Mouse (Mus musculus) embryonic facial prominence, embryonic 14.5 days (tissue): ENCODE data around the gene Ccna1. TPM values are rescaled to one million over a fixed set of nuclear protein-coding genes. Genes with fewer than 3 reads are reported as not detected.
A peak's percentile ranks its signal among the peaks of the same experiment; 100 is the strongest.

Source experiments
- ATAC-seq: fragments of 200-750 bp; cut with Nextera tagmentation; 2 replicates; pipeline ENCODE4 v1.8.0; 2017; ENCODE audit warnings: low read depth, moderate number of reproducible peaks, moderate TSS enrichment
- DNase-seq: peaks from one replicate; pipeline ENCODE4 v3.0.0-alpha.2; 2015; ENCODE audit warnings: low spot score
- H3K27ac ChIP-seq: fragments of 300-500 bp; sonication (generic); replicated peaks from 2 replicates; pipeline ENCODE4 v1.5.1; 2014; ENCODE audit warnings: low read depth, mild to moderate bottlenecking, low read length, moderate library complexity
- H3K27me3 ChIP-seq: fragments of 300-500 bp; sonication (generic); replicated peaks from 2 replicates; pipeline ENCODE4 v1.6.1; 2014; ENCODE audit warnings: low read length; ENCODE audit not compliant: control insufficient read depth, insufficient read depth
- H3K36me3 ChIP-seq: fragments of 300-500 bp; sonication (generic); 2 replicates; pipeline ENCODE4 v1.6.1; 2014; ENCODE audit warnings: low read length, mixed read lengths; ENCODE audit not compliant: control insufficient read depth, insufficient read depth
- H3K4me1 ChIP-seq: fragments of 300-500 bp; sonication (generic); 2 replicates; pipeline ENCODE4 v1.6.1; 2014; ENCODE audit warnings: antibody characterized with exemption, low read length; ENCODE audit not compliant: control insufficient read depth, insufficient read depth
- H3K4me2 ChIP-seq: fragments of 300-500 bp; sonication (generic); 2 replicates; pipeline ENCODE4 v1.6.1; 2014; ENCODE audit warnings: low read depth, mild to moderate bottlenecking, low read length, moderate library complexity, mixed read lengths
- H3K4me3 ChIP-seq: fragments of 300-500 bp; sonication (generic); 2 replicates; pipeline ENCODE4 v1.5.1; 2014; ENCODE audit warnings: low read depth, mild to moderate bottlenecking, low read length
- H3K9ac ChIP-seq: fragments of 300-500 bp; sonication (generic); 2 replicates; pipeline ENCODE4 v1.6.1; 2014; ENCODE audit warnings: low read depth, mild to moderate bottlenecking, low read length, moderate library complexity, mixed read lengths
- H3K9me3 ChIP-seq: fragments of 300-500 bp; sonication (generic); 2 replicates; pipeline ENCODE4 v1.6.1; 2016; ENCODE audit warnings: low read length; ENCODE audit not compliant: control insufficient read depth
- WGBS: fragments of 180-500 bp; shearing (Covaris S2); extraction: QIAGEN DNeasy Blood & Tissue Kit; methylation state at CpG from one replicate; pipeline ENCODE4 v1.1.7; 2014; 5-methylcytosine and 5-hydroxymethylcytosine counted together
- polyA plus RNA-seq: library from polyadenylated mRNA; unstranded; fragments of >200 nt; fragmentation: Nextera tagmentation; extraction: Ambion mirVana; gene quantifications from 2 replicates; pipeline ENCODE4 v1.2.1, GENCODE M21; 2014

Ccna1 gene
- polyA plus RNA-seq, result 2.2 and 5.1 TPM in 2 replicates

DNA sequence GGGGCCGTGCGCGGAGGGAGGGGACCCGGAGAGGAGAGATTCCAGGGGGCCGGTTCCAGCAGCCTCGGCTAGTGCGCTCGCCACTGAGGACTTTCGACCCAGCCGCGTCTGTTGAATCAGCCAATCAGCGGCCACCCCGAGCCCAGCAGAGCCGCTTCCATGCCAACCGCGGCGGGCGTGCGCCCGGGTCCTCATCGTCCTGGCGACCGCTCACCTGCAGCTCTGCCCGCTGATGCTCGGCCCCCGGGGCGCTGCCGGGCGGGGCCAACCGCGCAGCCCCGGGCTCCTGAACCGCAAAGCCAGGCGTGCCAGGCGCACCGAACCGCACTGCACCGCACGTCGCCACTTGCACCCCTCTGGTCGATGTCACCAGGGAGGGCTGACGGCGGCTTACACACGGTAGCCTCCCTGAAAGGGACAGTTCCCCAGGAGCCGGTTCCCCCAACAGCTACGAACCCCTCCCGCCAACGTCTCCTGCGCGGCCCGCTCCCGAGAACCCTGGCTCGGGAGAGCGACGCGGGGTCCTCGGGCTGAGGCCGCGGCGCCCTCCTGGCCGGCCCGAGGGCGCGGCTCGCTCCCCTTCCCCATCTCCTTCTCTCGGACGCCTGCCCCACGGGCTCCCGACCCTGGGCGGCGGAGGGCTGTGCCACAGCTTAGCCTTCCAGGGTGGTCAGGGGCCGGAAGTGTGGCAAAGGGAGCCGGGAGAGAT lies at the start of gene Ccna1:
TSS of gene Ccna1 (minus strand) at position 464 of the 709 bp plus-strand sequence.
- Histone ChIP-seq H3K4me2 (peak within 1 kb of the TSS; percentile 100), H3K4me1 (peaks cover 12% of the 10 kb centered on the region; the same call in 1 of the 2 replicates), H3K27me3 (peaks cover 22% of the 10 kb centered on the region), H3K27ac (no peak within 1 kb of the TSS), H3K9ac (peak within 1 kb of the TSS; percentile 60), H3K36me3 (no peaks in the 10 kb centered on the region), H3K4me3 (peak within 1 kb of the TSS; percentile 65), H3K9me3 (no peaks in the 10 kb centered on the region)
- WGBS, result 0% methylated on average over 33 of the region's 73 CpGs
- peak; percentile 90 for DNase-seq
- ATAC-seq, result peak; percentile 97

- no peaks in the 10 kb centered on the region for H3K36me3 ChIP-seq
- no peak for ATAC-seq
Measured at GRCm38 (mm10) chr3:55101092-55101491, 45.8 kb upstream of the Ccna1 start.

DNA sequence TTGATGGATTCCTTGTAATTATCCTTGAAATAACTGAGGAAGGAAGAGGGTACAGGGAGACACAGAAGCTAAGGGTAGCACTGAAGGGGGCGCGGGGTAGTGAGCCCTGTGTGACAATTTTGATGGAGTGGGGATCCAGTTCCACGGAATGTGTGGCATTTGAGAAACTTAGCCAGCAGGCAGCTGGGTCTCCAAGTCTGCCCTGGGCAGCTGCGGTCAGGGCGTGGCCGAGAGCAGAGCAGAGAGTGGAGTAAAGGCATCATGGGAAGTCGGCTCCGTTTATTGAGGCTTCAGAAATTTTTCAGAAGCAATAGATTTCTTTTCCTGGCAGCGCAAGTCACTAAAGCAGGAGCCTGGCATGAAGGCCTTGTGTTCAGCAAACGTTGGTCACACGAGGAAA lies 43.7 kb upstream of the Ccna1 start:
- H3K27ac ChIP-seq, result peak overlapping the region; percentile 63; the same call in 1 of the 2 replicates
- no peaks in the 10 kb centered on the region for H3K9me3 ChIP-seq
- peaks cover 10% of the 10 kb centered on the region; the same call in 1 of the 2 replicates for H3K4me1 ChIP-seq
- ATAC-seq, result peak; percentile 48; the same call in 1 of the 2 replicates
- 57% methylated on average over 11 of the region's 11 CpGs for WGBS
- H3K36me3 ChIP-seq, result no peaks in the 10 kb centered on the region
- peak; percentile 75 for DNase-seq
- no peak overlapping the region for H3K4me3 ChIP-seq
- no peak overlapping the region for H3K4me2 ChIP-seq
- no peak overlapping the region for H3K9ac ChIP-seq
- no peaks in the 10 kb centered on the region for H3K27me3 ChIP-seq

More at GRCm38 (mm10) chr3:55101092-55101491, 45.8 kb upstream of the Ccna1 start:
- Histone ChIP-seq H3K27ac (no peak overlapping the region), H3K4me2 (no peak overlapping the region), H3K9ac (no peak overlapping the region), H3K27me3 (no peaks in the 10 kb centered on the region), H3K4me3 (no peak overlapping the region), H3K4me1 (peaks cover 10% of the 10 kb centered on the region; the same call in 1 of the 2 replicates), H3K9me3 (no peaks in the 10 kb centered on the region)
- no peak for DNase-seq

GRCm38 (mm10) chr3:55098014-55098413 lies 42.7 kb upstream of the Ccna1 start:
- H3K27ac ChIP-seq, result no peak overlapping the region
- peak; percentile 65; the same call in 1 of the 2 replicates for ATAC-seq
- peak; percentile 68 for DNase-seq

GRCm38 (mm10) chr3:55097186-55097585 lies 41.9 kb upstream of the Ccna1 start:
- WGBS, result 74% methylated on average over 2 of the region's 2 CpGs
- no peaks in the 10 kb centered on the region for H3K9me3 ChIP-seq

More at GRCm38 (mm10) chr3:55098014-55098413, 42.7 kb upstream of the Ccna1 start:
- Histone ChIP-seq H3K4me2 (no peak overlapping the region), H3K4me3 (no peak overlapping the region), H3K9me3 (no peaks in the 10 kb centered on the region), H3K9ac (no peak overlapping the region), H3K36me3 (no peaks in the 10 kb centered on the region), H3K27me3 (no peaks in the 10 kb centered on the region), H3K4me1 (peaks cover 10% of the 10 kb centered on the region; the same call in 1 of the 2 replicates)
- whole genome bisulfite sequencing, result 75% methylated on average over 2 of the region's 2 CpGs

GRCm38 (mm10) chr3:55096655-55097005 lies 41.3 kb upstream of the Ccna1 start:
- Histone ChIP-seq H3K27ac (peak overlapping the region; percentile 75), H3K9me3 (no peaks in the 10 kb centered on the region), H3K9ac (no peak overlapping the region), H3K27me3 (no peaks in the 10 kb centered on the region), H3K4me3 (no peak overlapping the region), H3K36me3 (no peaks in the 10 kb centered on the region), H3K4me1 (peaks cover 10% of the 10 kb centered on the region; the same call in 1 of the 2 replicates), H3K4me2 (peak overlapping the region; percentile 30; the same call in 1 of the 2 replicates)
- DNase-seq, result no peak
- no peak for ATAC-seq
- 48% methylated on average over 2 of the region's 2 CpGs for WGBS

More at GRCm38 (mm10) chr3:55097186-55097585, 41.9 kb upstream of the Ccna1 start:
- H3K4me2 ChIP-seq, result no peak overlapping the region
- H3K27ac ChIP-seq, result peak overlapping the region; percentile 75; the same call in 1 of the 2 replicates
- no peaks in the 10 kb centered on the region for H3K36me3 ChIP-seq
- H3K4me3 ChIP-seq, result no peak overlapping the region
- H3K9ac ChIP-seq, result no peak overlapping the region
- ATAC-seq, result no peak
- no peaks in the 10 kb centered on the region for H3K27me3 ChIP-seq
- DNase-seq, result peak; percentile 53
- peaks cover 10% of the 10 kb centered on the region; the same call in 1 of the 2 replicates for H3K4me1 ChIP-seq

DNA sequence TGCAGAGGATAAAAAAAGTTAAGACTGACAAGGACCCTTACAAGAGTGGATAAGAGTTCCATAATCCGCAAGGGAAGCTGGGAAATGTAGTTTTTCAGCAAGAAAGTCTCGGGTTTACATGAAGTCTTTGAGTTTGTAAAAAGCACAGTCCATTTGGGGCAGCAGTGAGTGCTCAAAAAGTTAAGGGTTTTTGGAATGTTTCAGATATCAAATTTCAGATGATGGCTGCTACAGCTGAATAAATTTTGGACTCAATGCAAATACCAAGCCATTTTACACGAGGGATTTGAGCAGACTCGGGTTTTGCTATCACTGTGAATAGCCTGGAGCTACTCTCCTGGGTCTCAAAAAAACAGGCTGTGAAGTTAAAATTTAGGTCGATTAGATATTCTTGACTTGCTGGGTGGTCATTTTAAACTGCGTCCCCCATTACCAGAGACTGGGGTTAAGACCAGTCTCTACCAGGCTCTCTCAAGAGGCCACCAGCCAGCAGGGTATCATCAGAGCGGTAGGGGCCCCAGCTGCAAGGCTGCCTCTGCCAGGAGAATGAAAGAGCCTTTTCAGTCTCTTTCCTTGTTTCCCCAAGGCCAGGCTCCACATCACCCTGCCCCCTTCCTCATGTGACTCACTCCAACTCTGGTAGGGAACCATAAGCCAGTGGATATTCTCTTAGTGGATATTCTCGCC lies 40.8 kb upstream of the Ccna1 start:
- H3K9ac ChIP-seq, result no peak overlapping the region
- H3K36me3 ChIP-seq, result no peaks in the 10 kb centered on the region
- no peak overlapping the region for H3K4me3 ChIP-seq
- H3K4me2 ChIP-seq, result peak overlapping the region; percentile 30
- ATAC-seq, result peak; percentile 82
- peaks cover 10% of the 10 kb centered on the region; the same call in 1 of the 2 replicates for H3K4me1 ChIP-seq
- H3K27ac ChIP-seq, result peak overlapping the region; percentile 75
- no peaks in the 10 kb centered on the region for H3K9me3 ChIP-seq
- H3K27me3 ChIP-seq, result no peaks in the 10 kb centered on the region
- WGBS, result 14% methylated on average over 8 of the region's 8 CpGs
- DNase-seq, result peak; percentile 93

- H3K9ac ChIP-seq, result no peak overlapping the region
- H3K27me3 ChIP-seq, result no peaks in the 10 kb centered on the region
- DNase-seq (no peak), ATAC-seq (no peak)
- WGBS, result 79% methylated on average over 1 of the region's 1 CpGs
- no peak overlapping the region for H3K4me3 ChIP-seq
- H3K4me2 ChIP-seq, result no peak overlapping the region
- H3K4me1 ChIP-seq, result peaks cover 10% of the 10 kb centered on the region; the same call in 1 of the 2 replicates
- H3K9me3 ChIP-seq, result no peaks in the 10 kb centered on the region
- no peaks in the 10 kb centered on the region for H3K36me3 ChIP-seq
- no peak overlapping the region for H3K27ac ChIP-seq
Measured at GRCm38 (mm10) chr3:55093161-55093560, 37.9 kb upstream of the Ccna1 start.
